Mouse (Mus musculus) limb, embryonic 14.5 days (tissue): ENCODE measurements at regions not wholly inside any gene's neighbourhood (a gene's known extent, or its start where the extent isn't known, plus 50 kb on each side); places are given as distances from the start of the nearest gene placed in this dataset.

ENCODE experiments used
- ATAC-seq: fragments of 200-750 bp; cut with Nextera tagmentation; 2 replicates; pipeline ENCODE4 v1.8.0; 2017; ENCODE audit warnings: low read depth, moderate number of reproducible peaks, moderate TSS enrichment; ENCODE audit not compliant: low FRiP score
- DNase-seq: peaks from one replicate; pipeline ENCODE4 v3.0.0-alpha.2; 2015; ENCODE audit warnings: low spot score
- H3K27ac ChIP-seq: fragments of 300-500 bp; sonication (generic); replicated peaks from 2 replicates; pipeline ENCODE4 v1.5.1; 2014; ENCODE audit warnings: low read depth, mild to moderate bottlenecking, low read length, moderate library complexity, mixed read lengths
- H3K27me3 ChIP-seq: fragments of 300-500 bp; sonication (generic); 2 replicates; pipeline ENCODE4 v1.6.1; 2014; ENCODE audit warnings: low read length, mixed read lengths; ENCODE audit not compliant: control insufficient read depth, insufficient read depth
- H3K36me3 ChIP-seq: fragments of 300-500 bp; sonication (generic); 2 replicates; pipeline ENCODE4 v1.6.1; 2014; ENCODE audit warnings: mild to moderate bottlenecking, low read length, moderate library complexity, mixed read lengths; ENCODE audit not compliant: control insufficient read depth, insufficient read depth
- H3K4me1 ChIP-seq: fragments of 300-500 bp; sonication (generic); 2 replicates; pipeline ENCODE4 v1.6.1; 2014; ENCODE audit warnings: antibody characterized with exemption, low read length, mixed read lengths; ENCODE audit not compliant: control insufficient read depth, insufficient read depth
- H3K4me2 ChIP-seq: fragments of 300-500 bp; sonication (generic); replicated peaks from 2 replicates; pipeline ENCODE4 v1.6.1; 2014; ENCODE audit warnings: low read depth, mild to moderate bottlenecking, low read length, moderate library complexity; ENCODE audit not compliant: severe bottlenecking
- H3K4me3 ChIP-seq: fragments of 300-500 bp; sonication (generic); replicated peaks from 2 replicates; pipeline ENCODE4 v1.5.1; 2014; ENCODE audit warnings: low read length
- H3K9ac ChIP-seq: fragments of 300-500 bp; sonication (generic); 2 replicates; pipeline ENCODE4 v1.6.1; 2014; ENCODE audit warnings: mild to moderate bottlenecking, low read depth, low read length, moderate library complexity; ENCODE audit not compliant: severe bottlenecking
- H3K9me3 ChIP-seq: fragments of 300-500 bp; sonication (generic); 2 replicates; pipeline ENCODE4 v1.6.1; 2016; ENCODE audit warnings: low read length; ENCODE audit not compliant: control insufficient read depth
- POLR2A ChIP-seq: fragments of 200-500 bp; IDR thresholded peaks from 2 replicates; pipeline ENCODE4 v1.8.0; 2012; ENCODE audit warnings: inconsistent platforms, mild to moderate bottlenecking, moderate library complexity, borderline replicate concordance; ENCODE audit not compliant: insufficient read depth, insufficient read length; ENCODE audit errors: extremely low read depth
- WGBS: fragments of 180-500 bp; shearing (Covaris S2); extraction: QIAGEN DNeasy Blood & Tissue Kit; methylation state at CpG from one replicate; pipeline ENCODE4 v1.1.7; 2014; 5-methylcytosine and 5-hydroxymethylcytosine counted together

DNA sequence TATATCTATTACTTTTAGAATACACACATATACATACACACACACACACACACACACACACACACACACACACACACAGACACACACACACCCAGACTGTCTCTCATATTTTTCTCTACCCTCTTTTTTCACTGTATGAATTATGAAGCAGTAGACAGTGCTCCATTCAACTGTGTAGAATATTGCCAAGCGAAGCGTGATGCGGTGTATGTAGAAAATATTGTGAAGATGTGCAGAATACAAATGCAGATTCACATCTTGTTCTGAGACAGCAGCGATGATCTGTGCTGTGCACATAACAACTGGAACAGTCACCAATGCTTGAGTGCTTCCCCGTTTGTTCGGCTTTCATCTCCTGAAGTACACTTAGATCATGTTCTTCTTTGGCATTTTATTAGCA lies 395.5 kb downstream of the Lipi start:
- DNase-seq (no peak), ATAC-seq (no peak)
- H3K9ac ChIP-seq = no peak overlapping the region
- no peaks in the 10 kb centered on the region for H3K27me3 ChIP-seq
- TF ChIP-seq POLR2A = no peak
- H3K27ac ChIP-seq = no peak overlapping the region
- no peaks in the 10 kb centered on the region for H3K4me1 ChIP-seq
- 90% methylated on average over 6 of the region's 6 CpGs for WGBS
- H3K9me3 ChIP-seq = no peaks in the 10 kb centered on the region
- no peak overlapping the region for H3K4me2 ChIP-seq
- H3K36me3 ChIP-seq = no peaks in the 10 kb centered on the region
- H3K4me3 ChIP-seq = no peak overlapping the region

DNA sequence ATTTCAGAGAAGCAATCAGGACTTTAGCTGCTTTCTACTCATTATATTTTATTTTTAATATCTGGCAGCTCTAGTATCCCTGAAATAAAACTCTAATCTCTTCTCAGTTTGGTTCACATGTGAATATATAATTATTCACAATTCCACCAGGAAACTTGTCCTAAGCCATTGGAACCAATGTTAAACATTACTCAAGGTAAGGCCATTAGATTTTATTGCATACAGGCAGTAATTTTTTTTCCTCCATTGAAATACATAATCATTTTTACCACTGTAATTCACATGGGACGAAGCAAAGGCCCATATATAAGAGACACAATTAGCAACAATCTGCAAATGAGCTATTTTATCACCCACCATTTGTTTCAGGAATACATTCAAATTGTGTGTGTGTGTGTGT lies 419.8 kb downstream of the Lipi start:
- Histone ChIP-seq H3K27me3 (no peaks in the 10 kb centered on the region), H3K9me3 (no peaks in the 10 kb centered on the region), H3K4me2 (no peak overlapping the region), H3K4me3 (no peak overlapping the region), H3K36me3 (no peaks in the 10 kb centered on the region), H3K4me1 (no peaks in the 10 kb centered on the region), H3K9ac (no peak overlapping the region), H3K27ac (no peak overlapping the region)
- WGBS = 60% methylated on average over 1 of the region's 1 CpGs
- ATAC-seq (no peak), DNase-seq (no peak)
- TF ChIP-seq POLR2A = no peak

DNA sequence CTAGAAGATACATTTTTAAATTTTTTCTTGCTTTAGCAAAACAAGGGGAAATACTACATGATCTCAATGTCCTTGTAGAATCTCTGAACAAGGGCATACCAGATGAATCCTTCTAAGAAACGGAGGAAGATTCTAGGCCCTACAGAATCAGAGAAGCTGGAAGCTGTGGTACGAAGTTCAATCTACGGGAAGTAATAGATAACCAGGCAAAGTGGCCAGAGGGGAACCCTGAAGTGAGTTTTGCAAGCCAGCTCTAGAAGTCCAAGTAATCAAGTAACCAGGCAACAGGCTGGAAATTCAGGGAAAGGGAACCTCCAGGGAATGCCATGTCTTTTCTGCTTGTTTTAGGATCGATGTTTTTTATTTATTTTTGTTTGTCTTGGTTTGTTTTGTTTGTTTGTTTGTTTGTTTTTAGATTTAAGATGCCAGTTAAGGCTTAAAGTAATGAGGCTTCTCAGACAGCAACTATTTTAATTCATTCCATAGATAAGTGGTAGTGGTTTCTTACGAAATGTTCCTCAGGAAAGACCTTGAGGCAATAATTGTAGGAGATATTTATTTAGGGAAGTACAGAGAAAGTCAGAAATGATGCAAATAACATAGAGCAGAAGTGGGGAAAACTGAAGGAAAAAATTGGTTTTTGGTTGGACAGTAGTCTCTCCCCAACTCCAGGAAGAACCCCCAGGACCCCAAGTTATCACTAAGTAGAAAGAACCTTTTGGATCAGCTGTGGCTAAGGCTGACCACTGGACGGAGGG lies 420.7 kb downstream of the Lipi start:
- no peak for TF ChIP-seq POLR2A
- DNase-seq (no peak), ATAC-seq (no peak)
- no peak overlapping the region for H3K4me2 ChIP-seq
- no peak overlapping the region for H3K4me3 ChIP-seq
- no peaks in the 10 kb centered on the region for H3K27me3 ChIP-seq
- no peaks in the 10 kb centered on the region for H3K36me3 ChIP-seq
- no peaks in the 10 kb centered on the region for H3K4me1 ChIP-seq
- WGBS = 76% methylated on average over 6 of the region's 6 CpGs
- no peaks in the 10 kb centered on the region for H3K9me3 ChIP-seq
- H3K9ac ChIP-seq = no peak overlapping the region
- no peak overlapping the region for H3K27ac ChIP-seq

DNA sequence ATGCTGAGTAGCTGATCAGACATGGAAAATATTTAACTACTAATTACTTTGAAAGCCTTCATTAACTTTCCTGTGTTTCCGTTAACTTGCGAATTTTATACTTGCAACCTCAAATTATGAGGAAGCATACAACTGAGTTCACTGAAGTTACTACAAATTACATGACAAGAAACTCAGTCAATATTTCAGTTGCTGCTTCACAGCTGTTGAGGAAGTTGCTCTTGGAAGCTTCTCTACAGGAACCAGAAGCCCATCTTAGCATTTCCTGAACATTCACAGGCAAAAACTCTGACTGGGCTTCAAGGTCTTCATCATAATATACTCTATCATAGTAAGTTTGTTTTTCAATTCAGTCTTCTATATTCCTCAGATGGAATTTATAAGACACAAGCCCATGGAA lies 426.1 kb downstream of the Lipi start:
- TF ChIP-seq POLR2A = no peak

DNA sequence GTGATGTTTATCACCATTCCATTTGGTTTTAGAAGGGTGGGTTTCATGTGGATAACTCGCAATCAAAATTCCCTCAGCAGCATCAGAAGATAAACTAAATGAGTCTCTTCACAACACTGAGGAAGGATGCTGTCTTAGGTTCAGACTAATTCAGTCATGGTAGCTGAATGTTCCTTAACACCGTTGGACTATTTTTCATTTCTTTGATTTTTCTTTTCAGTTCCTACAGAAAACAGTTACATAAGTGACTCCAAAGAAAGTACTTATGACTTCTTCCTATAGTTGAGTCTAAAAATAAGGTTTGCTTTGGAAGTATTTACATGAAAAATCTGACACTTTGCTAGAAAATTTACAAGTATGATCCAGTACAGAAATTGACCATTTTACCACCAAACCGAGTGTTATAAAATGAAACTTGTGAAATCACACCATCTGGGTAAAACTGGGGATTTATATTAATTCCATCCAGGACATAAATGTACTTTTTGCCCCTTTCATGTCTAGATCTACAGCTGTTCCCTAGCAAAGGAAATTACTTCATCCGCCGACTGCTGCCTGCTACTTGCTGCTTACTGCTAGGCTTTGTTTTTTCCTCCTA lies 430.3 kb downstream of the Lipi start:
- peak; percentile 4 for DNase-seq
- Histone ChIP-seq H3K4me1 (no peaks in the 10 kb centered on the region), H3K4me3 (no peak overlapping the region), H3K27me3 (no peaks in the 10 kb centered on the region), H3K4me2 (no peak overlapping the region), H3K27ac (no peak overlapping the region), H3K9ac (no peak overlapping the region), H3K36me3 (no peaks in the 10 kb centered on the region), H3K9me3 (no peaks in the 10 kb centered on the region)
- 59% methylated on average over 5 of the region's 5 CpGs for WGBS
- no peak for ATAC-seq
- no peak for TF ChIP-seq POLR2A

More for the DNA sequence above, 426.1 kb downstream of the Lipi start:
- Histone ChIP-seq H3K27me3 (no peaks in the 10 kb centered on the region), H3K4me1 (no peaks in the 10 kb centered on the region), H3K27ac (no peak overlapping the region), H3K4me2 (no peak overlapping the region), H3K9me3 (no peaks in the 10 kb centered on the region), H3K4me3 (no peak overlapping the region), H3K36me3 (no peaks in the 10 kb centered on the region), H3K9ac (no peak overlapping the region)
- 83% methylated on average over 2 of the region's 2 CpGs for WGBS
- ATAC-seq (no peak), DNase-seq (no peak)
